ENCODE assay signal across 8 mouse cellular contexts in genomic region chr11:73018471-73019146, GRCm38 (mm10). TPM values are rescaled to one million over a fixed set of nuclear protein-coding genes. Genes with fewer than 3 reads are reported as not detected.
DNase-seq lines count a peak whose midpoint lies in the region; ATAC-seq and TF ChIP-seq lines count a peak whose summit lies in the region.

TSS of gene Camkk1 (plus strand) at chr11:73019008.

- TF ChIP-seq POLR2A in CH12.LX (IDR thresholded peaks at IDR 0.05; ENCODE audit: low read depth, low read length): peak; percentile 46; the same call in 1 of the 2 replicates

- TF ChIP-seq EP300 in CH12.LX (IDR thresholded peaks at IDR 0.05; ENCODE audit: low read length): 0 out of 2 replicates have a peak, but pooled peaks have one; percentile 9

- no peak within 1 kb of the TSS for H3K27ac ChIP-seq in CH12.LX (ENCODE audit: insufficient read depth, low read depth)
- no peak within 1 kb of the TSS for H3K27ac ChIP-seq in forebrain, embryonic 11.5 days (ENCODE audit: low read depth, low read length)
- no peak within 1 kb of the TSS for H3K27ac ChIP-seq in heart, embryonic 16.5 days (ENCODE audit: low read length)
- H3K27ac ChIP-seq in liver, embryonic 13.5 days: no peak within 1 kb of the TSS
- no peak within 1 kb of the TSS for H3K27ac ChIP-seq in stomach, embryonic 15.5 days

- H3K36me3 ChIP-seq in CH12.LX (replicated peaks in 1 of 2; ENCODE audit: control insufficient read depth in 1 of 2, insufficient read depth in 1 of 2, low read length in 1 of 2): peaks cover 9 to 37% of the 10 kb centered on the region in 2 experiments
- no peaks in the 10 kb centered on the region for H3K36me3 ChIP-seq in forebrain, embryonic 11.5 days (ENCODE audit: control insufficient read depth, insufficient read depth, low read length)
- no peaks in the 10 kb centered on the region for H3K36me3 ChIP-seq in heart, embryonic 16.5 days (ENCODE audit: control insufficient read depth, insufficient read depth)
- no peaks in the 10 kb centered on the region for H3K36me3 ChIP-seq in liver, embryonic 13.5 days
- no peaks in the 10 kb centered on the region for H3K36me3 ChIP-seq in stomach, embryonic 15.5 days

- H3K79me2 ChIP-seq in CH12.LX (replicated peaks; ENCODE audit: control insufficient read depth, extremely low read depth, insufficient read depth, poor library complexity, severe bottlenecking): no peaks in the 10 kb centered on the region

- peak within 1 kb of the TSS; percentile 77 for H3K4me2 ChIP-seq in CH12.LX (ENCODE audit: insufficient read depth, low read depth, poor library complexity, severe bottlenecking)
- peak within 1 kb of the TSS; percentile 98 for H3K4me2 ChIP-seq in forebrain, embryonic 11.5 days (ENCODE audit: low read depth, low read length, severe bottlenecking)
- H3K4me2 ChIP-seq in heart, embryonic 16.5 days (ENCODE audit: low read depth, low read length): peak within 1 kb of the TSS; percentile 99
- H3K4me2 ChIP-seq in liver, embryonic 13.5 days: peak within 1 kb of the TSS; percentile 93
- peak within 1 kb of the TSS; percentile 98 for H3K4me2 ChIP-seq in stomach, embryonic 15.5 days

- H3K9me3 ChIP-seq in CH12.LX (replicated peaks; ENCODE audit: low read length): no peaks in the 10 kb centered on the region
- H3K9me3 ChIP-seq in forebrain, embryonic 11.5 days (ENCODE audit: control insufficient read depth, low read length): no peaks in the 10 kb centered on the region
- no peaks in the 10 kb centered on the region for H3K9me3 ChIP-seq in heart, embryonic 16.5 days (replicated peaks; ENCODE audit: control insufficient read depth, low read length)
- no peaks in the 10 kb centered on the region for H3K9me3 ChIP-seq in liver, embryonic 13.5 days (replicated peaks)
- H3K9me3 ChIP-seq in stomach, embryonic 15.5 days: no peaks in the 10 kb centered on the region

- H3K9ac ChIP-seq in CH12.LX (ENCODE audit: insufficient read depth, low read depth): peak within 1 kb of the TSS; percentile 18
- peak within 1 kb of the TSS; percentile 59 for H3K9ac ChIP-seq in forebrain, embryonic 11.5 days (ENCODE audit: low read length)
- H3K9ac ChIP-seq in heart, embryonic 16.5 days (ENCODE audit: low read length): peak within 1 kb of the TSS; percentile 70
- H3K9ac ChIP-seq in liver, embryonic 13.5 days: peak within 1 kb of the TSS; percentile 59
- H3K9ac ChIP-seq in stomach, embryonic 15.5 days: peak within 1 kb of the TSS; percentile 37; the same call in 1 of the 2 replicates

- peaks cover 24 to 53% of the 10 kb centered on the region in 2 experiments for H3K4me1 ChIP-seq in CH12.LX (ENCODE audit: control insufficient read depth in 1 of 2, insufficient read depth in 2 of 2)
- H3K4me1 ChIP-seq in forebrain, embryonic 11.5 days (replicated peaks; ENCODE audit: control insufficient read depth, insufficient read depth, low read length): no peaks in the 10 kb centered on the region; the same call in 1 of the 2 replicates
- H3K4me1 ChIP-seq in heart, embryonic 16.5 days (ENCODE audit: control insufficient read depth, insufficient read depth, low read length): peaks cover 19% of the 10 kb centered on the region
- H3K4me1 ChIP-seq in liver, embryonic 13.5 days (replicated peaks): peaks cover 15% of the 10 kb centered on the region
- peaks cover 44% of the 10 kb centered on the region for H3K4me1 ChIP-seq in stomach, embryonic 15.5 days

- under 1% methylated on average over 52 of the region's 57 CpGs for WGBS in forebrain, embryonic 11.5 days
- under 1% methylated on average over 57 of the region's 57 CpGs for WGBS in heart, embryonic 16.5 days
- 1% methylated on average over 57 of the region's 57 CpGs for WGBS in liver, embryonic 13.5 days (ENCODE audit: insufficient replicate concordance)
- under 1% methylated on average over 54 of the region's 57 CpGs for WGBS in stomach, embryonic 15.5 days

- TF ChIP-seq RAD21 in CH12.LX (IDR thresholded peaks at IDR 0.05; ENCODE audit: low read depth, low read length): no peak

- H3K4me3 ChIP-seq in CH12.LX (replicated peaks in 1 of 3; ENCODE audit: low read depth in 2 of 3, low read length in 2 of 3, poor library complexity in 1 of 3): peak within 1 kb of the TSS; percentile 41 to 69 (median 67)
- H3K4me3 ChIP-seq in forebrain, embryonic 11.5 days (ENCODE audit: low read depth, low read length): peak within 1 kb of the TSS; percentile 59
- peak within 1 kb of the TSS; percentile 71 for H3K4me3 ChIP-seq in heart, embryonic 16.5 days (ENCODE audit: low read length)
- peak within 1 kb of the TSS; percentile 64 for H3K4me3 ChIP-seq in liver, embryonic 13.5 days (replicated peaks)
- peak within 1 kb of the TSS; percentile 59 for H3K4me3 ChIP-seq in stomach, embryonic 15.5 days (replicated peaks)

- no peak for TF ChIP-seq CTCF in CH12.LX (conservative IDR thresholded peaks at IDR 0.05 in 1 of 2, IDR thresholded peaks at IDR 0.05 in 1 of 2; ENCODE audit: low read depth in 2 of 2, low read length in 2 of 2)

- H3K27me3 ChIP-seq in CH12.LX (replicated peaks): peaks cover 15% of the 10 kb centered on the region
- H3K27me3 ChIP-seq in forebrain, embryonic 11.5 days (ENCODE audit: control insufficient read depth, insufficient read depth, low read length): peaks cover 16% of the 10 kb centered on the region
- peaks cover 21% of the 10 kb centered on the region for H3K27me3 ChIP-seq in heart, embryonic 16.5 days (ENCODE audit: control insufficient read depth, insufficient read depth, low read length)
- H3K27me3 ChIP-seq in liver, embryonic 13.5 days: peaks cover 73% of the 10 kb centered on the region
- peaks cover 15% of the 10 kb centered on the region; the same call in 1 of the 2 replicates for H3K27me3 ChIP-seq in stomach, embryonic 15.5 days (replicated peaks)

- peak; percentile 83 for DNase-seq in CH12.LX (ENCODE audit: extremely low read depth)
- peak; percentile 36 for DNase-seq in c-Kit-negative CD71-positive TER-119-positive erythroid progenitor cells, embryonic 14.5 days (ENCODE audit: low read depth, low spot score)
- peak; percentile 95 for DNase-seq in forebrain, embryonic 11.5 days (ENCODE audit: low spot score)
- peak; percentile 91 to 95 for DNase-seq in kidney, postnatal 25 days
- DNase-seq in liver, embryonic 13.5 days: peak; percentile 86
- peak; percentile 90 for DNase-seq in neural tube, embryonic 10.5 days (ENCODE audit: extremely low spot score, low spot score)

- peak; percentile 97 for ATAC-seq in forebrain, embryonic 11.5 days (replicated peaks; ENCODE audit: low FRiP score)
- ATAC-seq in heart, embryonic 16.5 days (replicated peaks; ENCODE audit: extremely low read depth, insufficient read depth, low FRiP score): peak; percentile 92
- ATAC-seq in liver, embryonic 13.5 days (ENCODE audit: low read depth): peak; percentile 98
- ATAC-seq in stomach, embryonic 15.5 days (ENCODE audit: insufficient read depth, low FRiP score, low read depth): peak; percentile 92

- in situ Hi-C loops in CH12.LX (cut with MboI; ENCODE audit: low pct_ligation_motif_present, low pct_unique_long_range_greater_than_20kb, low sequenced_read_pairs): loop anchor here (25.0 kb wide), 1 partner anchor 581 kb away; the partner anchor contains the start of genes Ggt6 and Mybbp1a

- dilution Hi-C loops in CH12.LX (cut with MboI; ENCODE audit: extremely low pct_ligation_motif_present, extremely low pct_unique_long_range_greater_than_20kb, low sequenced_read_pairs): no loop called here

TF ChIP-seq in CH12.LX, 34 proteins besides CTCF, POLR2A, EP300 and RAD21 (continues in another document):
- TF ChIP-seq SIN3A (IDR thresholded peaks at IDR 0.05; ENCODE audit: low read length) (0 out of 2 replicates have a peak, but pooled peaks have one; percentile 4), TCF12 (IDR thresholded peaks at IDR 0.05; ENCODE audit: low read depth, low read length) (peak; percentile 39; the same call in 1 of the 2 replicates), KAT2A (IDR thresholded peaks at IDR 0.05; ENCODE audit: insufficient replicate concordance, low read length) (no peak), MAZ (IDR thresholded peaks at IDR 0.05; ENCODE audit: low read depth, low read length) (peak; percentile 93), PAX5 (IDR thresholded peaks at IDR 0.05; ENCODE audit: low read length) (no peak), ZNF384 (IDR thresholded peaks at IDR 0.05; ENCODE audit: low read depth, low read length) (no peak), MYC (IDR thresholded peaks at IDR 0.05; ENCODE audit: low read depth, low read length) (no peak), JUN (IDR thresholded peaks at IDR 0.05; ENCODE audit: insufficient read depth, low read depth, low read length) (no peak), JUND (conservative IDR thresholded peaks at IDR 0.05; ENCODE audit: low read depth, low read length) (no peak), ZMIZ1 (IDR thresholded peaks at IDR 0.05; ENCODE audit: low read depth, low read length) (peak; percentile 74; the same call in 1 of the 2 replicates), CHD2 (IDR thresholded peaks at IDR 0.05; ENCODE audit: low read length) (peak; percentile 88), TBP (conservative IDR thresholded peaks at IDR 0.05; ENCODE audit: low read depth, low read length) (no peak), SMC3 (IDR thresholded peaks at IDR 0.05; ENCODE audit: low read depth, low read length) (no peak), IRF4 (IDR thresholded peaks at IDR 0.05; ENCODE audit: low read depth, low read length) (peak; percentile 53; the same call in 1 of the 2 replicates), USF1 (IDR thresholded peaks at IDR 0.05; ENCODE audit: low read depth, low read length) (peak; percentile 3; the same call in 1 of the 2 replicates), USF2 (conservative IDR thresholded peaks at IDR 0.05; ENCODE audit: low read depth, low read length) (no peak), HCFC1 (IDR thresholded peaks at IDR 0.05; ENCODE audit: low read depth, low read length) (peak; percentile 30; the same call in 1 of the 2 replicates), MEF2A (IDR thresholded peaks at IDR 0.05; ENCODE audit: borderline replicate concordance, low read depth, low read length) (0 out of 2 replicates have a peak, but pooled peaks have one; percentile 40), CHD1 (IDR thresholded peaks at IDR 0.05; ENCODE audit: low read depth, low read length) (no peak), ETS1 (conservative IDR thresholded peaks at IDR 0.05; ENCODE audit: low read depth, low read length) (no peak), NRF1 (IDR thresholded peaks at IDR 0.05; ENCODE audit: low read depth, low read length) (peak; percentile 74)

RNA-seq across cellular contexts. Expression of gene Camkk1, which starts in this region (rescaled TPM):
- 8.2 and 9.1 TPM in 2 replicates for total RNA-seq in CH12.LX (2012; rRNA removed)
- 5.1 and 6.8 TPM in 2 replicates for total RNA-seq in CH12.LX (2014; rRNA removed)
- 5.0 and 5.4 TPM in 2 replicates for polyA plus RNA-seq in CH12.LX (2012; ENCODE audit: insufficient read length, low read depth)
- polyA plus RNA-seq in forebrain, embryonic 11.5 days (2014; fragmentation: Nextera tagmentation; extraction: Ambion mirVana): 4.7 and 5.2 TPM in 2 replicates
- polyA plus RNA-seq in heart, embryonic 16.5 days (2015; fragmentation: Nextera tagmentation; extraction: Ambion mirVana): 3.4 and 3.7 TPM in 2 replicates
- polyA plus RNA-seq in liver, embryonic 13.5 days (2015; fragmentation: Nextera tagmentation; extraction: Ambion mirVana): 0.79 and 0.90 TPM in 2 replicates
- 10.6 and 10.9 TPM in 2 replicates for polyA plus RNA-seq in stomach, embryonic 15.5 days (2015; fragmentation: Nextera tagmentation; extraction: Ambion mirVana)

Comparison
In these comparisons a context has a peak if more than half of its experiments do, and no peak if none do; other contexts are left out.
1. Peak in DNase-seq, ATAC-seq, H3K4me3 ChIP-seq, H3K9ac ChIP-seq and H3K4me2 ChIP-seq in liver, embryonic 13.5 days; RNA of the gene not detected or under 1 TPM.
2. DNase-seq: peak in every context shown above with its lines; median percentile 95 in forebrain, embryonic 11.5 days; 93 in kidney, postnatal 25 days; 90 in neural tube, embryonic 10.5 days; 86 in liver, embryonic 13.5 days; 83 in CH12.LX; 36 in c-Kit-negative CD71-positive TER-119-positive erythroid progenitor cells, embryonic 14.5 days.
3. H3K9ac ChIP-seq: peak in every context shown above with its lines; median percentile 70 in heart, embryonic 16.5 days; 59 in forebrain, embryonic 11.5 days; 59 in liver, embryonic 13.5 days; 37 in stomach, embryonic 15.5 days; 18 in CH12.LX.